Mouse (Mus musculus) C2C12 (cell line): ENCODE data around the gene Vegfb.
A peak's percentile ranks its signal among the peaks of the same experiment; 100 is the strongest.

Experiments
- CEBPB ChIP-seq: IDR thresholded peaks from one replicate; pipeline ENCODE4 v1.6.1; 2011; ENCODE audit warnings: low read depth, mild to moderate bottlenecking, control low read depth, moderate library complexity
- CTCF ChIP-seq: IDR thresholded peaks from one replicate; pipeline ENCODE4 v1.5.1; 2011; ENCODE audit not compliant: control insufficient read depth, insufficient read depth, insufficient read length
- MAX ChIP-seq: IDR thresholded peaks from one replicate; pipeline ENCODE4 v1.6.1; 2011; ENCODE audit warnings: mild to moderate bottlenecking, control low read depth
- MYOD1 ChIP-seq: IDR thresholded peaks from one replicate; pipeline ENCODE4 v1.6.1; 2011; ENCODE audit warnings: low read depth; ENCODE audit not compliant: control insufficient read depth, insufficient read length
- MYOG ChIP-seq: IDR thresholded peaks from one replicate; pipeline ENCODE4 v1.6.1; 2011; ENCODE audit not compliant: control insufficient read depth, insufficient read length; ENCODE audit errors: extremely low read depth

GRCm38 (mm10) chr19:6969665-6970381 is 17.6 kb downstream of the Vegfb start:
- TF ChIP-seq CTCF (peak; percentile 83), MAX (no peak), MYOG (no peak), MYOD1 (no peak), CEBPB (no peak)
